Mouse (Mus musculus) embryonic fibroblast, embryonic 13.5 days (primary cell): ENCODE results near the gene Pwwp2b.

ENCODE experiments used
- CTCF ChIP-seq: IDR thresholded peaks from 2 replicates; pipeline ENCODE4 v1.5.1; 2011; ENCODE audit warnings: mild to moderate bottlenecking, control low read depth, low read length, moderate library complexity, borderline replicate concordance; ENCODE audit not compliant: insufficient read depth
- POLR2A ChIP-seq: IDR thresholded peaks from 2 replicates; pipeline ENCODE4 v1.6.1; 2011; ENCODE audit warnings: low read depth, mild to moderate bottlenecking, control low read depth, low read length, moderate library complexity

GRCm38 (mm10) chr7:139217046-139217445 is 31.2 kb upstream of the Pwwp2b start:
- TF ChIP-seq CTCF (no peak), POLR2A (no peak)
